Mouse (Mus musculus): Measurements from ENCODE around the gene Tmbim6. TPM values are rescaled to one million over a fixed set of nuclear protein-coding genes. Genes with fewer than 3 reads are reported as not detected.
"Not testable (repeated sequence)": the region's sequence is repeated elsewhere in the genome, so short reads cannot be mapped to it uniquely, and the experiment has no call there.

The Tmbim6 gene
- polyA plus RNA-seq, 1 experiment from 2014 or later: 289 TPM

- Histone ChIP-seq H3K27me3 (replicated peaks) (peaks cover 7% of the 10 kb centered on the region; the same call in 1 of the 2 replicates), H3K36me3 (no peaks in the 10 kb centered on the region), H3K4me1 (peaks cover 22% of the 10 kb centered on the region), H3K9me3 (replicated peaks) (no peaks in the 10 kb centered on the region), H3K4me2 (peak overlapping the region; percentile 65), H3K9ac (replicated peaks) (peak overlapping the region; percentile 85), H3K4me3 (replicated peaks) (peak overlapping the region; percentile 84), H3K27ac (replicated peaks) (no peak overlapping the region)
- 76% methylated on average over 4 of the region's 4 CpGs for WGBS
- ATAC-seq (ENCODE audit: low FRiP score): no peak
Measured at GRCm38 (mm10) chr15:99368583-99369266, 24.0 kb upstream of the Tmbim6 start.

- Histone ChIP-seq H3K9ac (replicated peaks) (peak overlapping the region; percentile 85), H3K4me1 (peaks cover 19% of the 10 kb centered on the region), H3K4me2 (peak overlapping the region; percentile 65), H3K4me3 (replicated peaks) (peak overlapping the region; percentile 84), H3K9me3 (replicated peaks) (no peaks in the 10 kb centered on the region), H3K27ac (replicated peaks) (peak overlapping the region; percentile 89), H3K27me3 (replicated peaks) (peaks cover 7% of the 10 kb centered on the region; the same call in 1 of the 2 replicates), H3K36me3 (no peaks in the 10 kb centered on the region)
- no peak; the same call in 1 of the 2 replicates for ATAC-seq (ENCODE audit: low FRiP score)
- WGBS: 2% methylated on average over 36 of the region's 39 CpGs
Measured at GRCm38 (mm10) chr15:99369391-99370171, 23.1 kb upstream of the Tmbim6 start.

- no peaks in the 10 kb centered on the region for H3K36me3 ChIP-seq
- peaks cover 19% of the 10 kb centered on the region for H3K4me1 ChIP-seq
- WGBS: under 1% methylated on average over 34 of the region's 48 CpGs
- peak within 1 kb of the TSS; percentile 89 for H3K27ac ChIP-seq (replicated peaks)
- peak within 1 kb of the TSS; percentile 65 for H3K4me2 ChIP-seq
- peak within 1 kb of the TSS; percentile 84 for H3K4me3 ChIP-seq (replicated peaks)
- H3K27me3 ChIP-seq (replicated peaks): peaks cover 7% of the 10 kb centered on the region; the same call in 1 of the 2 replicates
- no peaks in the 10 kb centered on the region for H3K9me3 ChIP-seq (replicated peaks)
- ATAC-seq (ENCODE audit: low FRiP score): peak; percentile 96
- H3K9ac ChIP-seq (replicated peaks): peak within 1 kb of the TSS; percentile 85
Measured at GRCm38 (mm10) chr15:99370259-99370691, 22.4 kb upstream of the Tmbim6 start, which contains the start of gene Fmnl3. Gene Fmnl3, minus strand, starts transcription at chr15:99370482.

GRCm38 (mm10) chr15:99371526-99372340 lies 20.9 kb upstream of the Tmbim6 start:
- WGBS: 90% methylated on average over 7 of the region's 7 CpGs
- Histone ChIP-seq H3K4me3 (replicated peaks) (no peak overlapping the region), H3K9ac (replicated peaks) (no peak overlapping the region), H3K9me3 (replicated peaks) (no peaks in the 10 kb centered on the region), H3K27ac (replicated peaks) (no peak overlapping the region), H3K4me2 (no peak overlapping the region), H3K4me1 (peaks cover 19% of the 10 kb centered on the region), H3K27me3 (replicated peaks) (peaks cover 7% of the 10 kb centered on the region; the same call in 1 of the 2 replicates), H3K36me3 (no peaks in the 10 kb centered on the region)
- no peak for ATAC-seq (ENCODE audit: low FRiP score)

- no peak for ATAC-seq (ENCODE audit: low FRiP score)
- peaks cover 19% of the 10 kb centered on the region for H3K4me1 ChIP-seq
- H3K4me2 ChIP-seq: no peak overlapping the region
- H3K4me3 ChIP-seq (replicated peaks): no peak overlapping the region
- no peaks in the 10 kb centered on the region for H3K9me3 ChIP-seq (replicated peaks)
- H3K27me3 ChIP-seq (replicated peaks): peaks cover 7% of the 10 kb centered on the region; the same call in 1 of the 2 replicates
- H3K36me3 ChIP-seq: no peaks in the 10 kb centered on the region
- no peak overlapping the region for H3K27ac ChIP-seq (replicated peaks)
- no peak overlapping the region for H3K9ac ChIP-seq (replicated peaks)
- WGBS: 88% methylated on average over 9 of the region's 9 CpGs
Measured at GRCm38 (mm10) chr15:99372761-99373160, 19.9 kb upstream of the Tmbim6 start.

- no peak for ATAC-seq (ENCODE audit: low FRiP score)
Measured at GRCm38 (mm10) chr15:99375036-99375435, 17.6 kb upstream of the Tmbim6 start.

GRCm38 (mm10) chr15:99375581-99375980 lies 17.1 kb upstream of the Tmbim6 start:
- Histone ChIP-seq H3K4me2 (no peak overlapping the region), H3K4me3 (replicated peaks) (no peak overlapping the region), H3K27ac (replicated peaks) (no peak overlapping the region), H3K36me3 (no peaks in the 10 kb centered on the region), H3K9me3 (replicated peaks) (no peaks in the 10 kb centered on the region), H3K4me1 (peaks cover 1% of the 10 kb centered on the region), H3K9ac (replicated peaks) (no peak overlapping the region), H3K27me3 (replicated peaks) (peaks cover 7% of the 10 kb centered on the region; the same call in 1 of the 2 replicates)
- ATAC-seq (ENCODE audit: low FRiP score): no peak
- WGBS: 89% methylated on average over 3 of the region's 3 CpGs

More at GRCm38 (mm10) chr15:99375036-99375435, 17.6 kb upstream of the Tmbim6 start:
- Histone ChIP-seq H3K4me1 (peaks cover 3% of the 10 kb centered on the region), H3K4me2 (no peak overlapping the region), H3K27ac (replicated peaks) (no peak overlapping the region), H3K36me3 (no peaks in the 10 kb centered on the region), H3K9ac (replicated peaks) (no peak overlapping the region), H3K4me3 (replicated peaks) (no peak overlapping the region), H3K9me3 (replicated peaks) (no peaks in the 10 kb centered on the region), H3K27me3 (replicated peaks) (peaks cover 7% of the 10 kb centered on the region; the same call in 1 of the 2 replicates)
- WGBS: 96% methylated on average over 5 of the region's 5 CpGs

- H3K4me1 ChIP-seq: no peaks in the 10 kb centered on the region
- H3K36me3 ChIP-seq: no peaks in the 10 kb centered on the region
- no peak overlapping the region for H3K4me3 ChIP-seq (replicated peaks)
- 87% methylated on average over 5 of the region's 5 CpGs for WGBS
- H3K4me2 ChIP-seq: no peak overlapping the region
- no peaks in the 10 kb centered on the region for H3K9me3 ChIP-seq (replicated peaks)
- ATAC-seq (ENCODE audit: low FRiP score): no peak
- H3K27ac ChIP-seq (replicated peaks): no peak overlapping the region
- H3K27me3 ChIP-seq (replicated peaks): peaks cover 7% of the 10 kb centered on the region; the same call in 1 of the 2 replicates
- no peak overlapping the region for H3K9ac ChIP-seq (replicated peaks)
Measured at GRCm38 (mm10) chr15:99376240-99376639, 16.4 kb upstream of the Tmbim6 start.

- H3K9me3 ChIP-seq (replicated peaks): no peaks in the 10 kb centered on the region
- no peak for ATAC-seq (ENCODE audit: low FRiP score)
- H3K27ac ChIP-seq (replicated peaks): no peak overlapping the region
- H3K4me3 ChIP-seq (replicated peaks): no peak overlapping the region
- H3K27me3 ChIP-seq (replicated peaks): no peaks in the 10 kb centered on the region
- no peak overlapping the region for H3K4me2 ChIP-seq
- H3K4me1 ChIP-seq: no peaks in the 10 kb centered on the region
- no peak overlapping the region for H3K9ac ChIP-seq (replicated peaks)
- no peaks in the 10 kb centered on the region for H3K36me3 ChIP-seq
Measured at GRCm38 (mm10) chr15:99382893-99383292, 9.8 kb upstream of the Tmbim6 start.

GRCm38 (mm10) chr15:99384071-99384470 lies 8.6 kb upstream of the Tmbim6 start:
- WGBS: 64% methylated on average over 6 of the region's 6 CpGs
- no peaks in the 10 kb centered on the region for H3K27me3 ChIP-seq (replicated peaks)
- no peak overlapping the region for H3K9ac ChIP-seq (replicated peaks)
- no peaks in the 10 kb centered on the region for H3K9me3 ChIP-seq (replicated peaks)
- H3K4me2 ChIP-seq: no peak overlapping the region
- H3K27ac ChIP-seq (replicated peaks): no peak overlapping the region
- H3K4me3 ChIP-seq (replicated peaks): no peak overlapping the region
- H3K4me1 ChIP-seq: no peaks in the 10 kb centered on the region
- ATAC-seq (ENCODE audit: low FRiP score): no peak
- no peaks in the 10 kb centered on the region for H3K36me3 ChIP-seq

GRCm38 (mm10) chr15:99386110-99386509 lies 6.6 kb upstream of the Tmbim6 start:
- WGBS: 69% methylated on average over 3 of the region's 3 CpGs
- ATAC-seq (ENCODE audit: low FRiP score); H3K27me3 ChIP-seq (replicated peaks); H3K4me1 ChIP-seq; H3K27ac ChIP-seq (replicated peaks); H3K36me3 ChIP-seq; H3K9me3 ChIP-seq (replicated peaks); H3K4me3 ChIP-seq (replicated peaks); H3K9ac ChIP-seq (replicated peaks); H3K4me2 ChIP-seq: not testable (repeated sequence)

Measured in neural tube, embryonic 15.5 days (tissue).